Mouse (Mus musculus) forelimb bud, embryonic 11.5 days (tissue): ENCODE results near the gene Tgm3.
A peak's percentile ranks its signal among the peaks of the same experiment; 100 is the strongest.

Source experiments
- DNase-seq: peaks from one replicate; pipeline ENCODE4 v3.0.0-alpha.2; 2012; ENCODE audit warnings: low read depth, low spot score

Gene Tgm3

DNA sequence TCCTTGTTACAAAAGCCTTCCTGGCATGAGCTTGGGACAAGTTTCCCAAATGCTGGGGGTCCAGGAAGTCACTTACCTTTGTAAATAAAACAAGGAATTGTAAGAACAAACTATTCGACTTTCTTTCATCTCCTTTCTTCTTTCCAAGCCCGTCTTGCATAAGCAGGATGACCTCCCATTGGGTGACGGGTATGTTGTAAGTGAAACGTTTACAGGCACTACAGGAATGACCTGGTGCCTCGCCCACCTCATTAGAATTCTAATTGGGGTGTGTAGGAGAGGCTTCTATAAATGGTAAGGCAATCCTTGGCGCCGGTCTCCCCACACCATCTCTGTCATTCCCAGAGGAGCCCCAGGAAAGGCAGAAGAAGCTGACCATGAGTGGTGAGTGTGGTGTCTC lies at the start of gene Tgm3:
Gene Tgm3 (plus strand): TSS at position 324 of the 400 bp plus-strand sequence.
- no peak for DNase-seq

DNA sequence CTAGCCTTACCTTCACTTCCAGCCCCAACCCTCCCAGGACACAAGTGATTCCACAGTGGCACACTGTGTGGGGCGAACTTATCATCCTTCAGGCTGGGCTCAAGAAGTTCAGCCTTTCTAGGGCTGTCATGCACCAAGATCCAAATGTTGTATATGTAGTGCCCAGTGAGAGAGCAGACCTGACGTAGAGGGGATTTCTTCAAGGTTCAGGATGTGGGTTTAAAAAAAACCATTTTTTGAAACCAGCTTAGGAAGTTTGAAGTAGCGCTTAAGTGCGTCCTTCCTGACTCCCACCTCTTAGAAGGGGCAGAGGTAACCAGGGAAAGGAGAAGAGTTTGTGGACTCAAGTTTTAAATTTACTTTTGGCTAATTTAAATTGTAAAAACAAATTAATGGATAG lies 31.5 kb upstream of the Tgm3 start:
- no peak for DNase-seq

DNA sequence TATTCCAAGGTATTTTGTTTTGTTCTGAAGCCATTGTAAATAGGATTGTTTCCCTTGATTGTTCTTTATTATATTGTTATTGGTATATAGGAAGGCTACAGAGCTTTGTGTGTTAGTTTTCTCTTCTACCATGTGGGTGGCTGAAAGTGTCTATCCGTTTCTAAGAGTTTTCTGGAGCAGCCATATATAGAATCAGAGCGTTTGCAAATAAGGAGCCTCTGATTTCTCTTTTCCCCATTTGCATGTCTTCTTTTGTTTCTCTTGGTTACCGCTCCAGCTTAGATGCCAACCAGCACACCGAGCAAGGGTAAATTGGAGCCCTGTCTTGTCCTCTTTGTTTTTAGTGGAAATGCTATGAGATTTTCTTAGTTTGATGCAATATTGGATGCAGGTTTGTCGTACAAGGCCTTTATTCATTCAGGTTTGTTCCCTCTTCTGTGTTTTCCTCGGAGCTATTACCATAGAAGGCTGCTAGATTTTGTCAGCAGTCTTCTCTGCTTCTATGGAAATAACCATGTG lies 24.6 kb upstream of the Tgm3 start:
- no peak for DNase-seq

DNA sequence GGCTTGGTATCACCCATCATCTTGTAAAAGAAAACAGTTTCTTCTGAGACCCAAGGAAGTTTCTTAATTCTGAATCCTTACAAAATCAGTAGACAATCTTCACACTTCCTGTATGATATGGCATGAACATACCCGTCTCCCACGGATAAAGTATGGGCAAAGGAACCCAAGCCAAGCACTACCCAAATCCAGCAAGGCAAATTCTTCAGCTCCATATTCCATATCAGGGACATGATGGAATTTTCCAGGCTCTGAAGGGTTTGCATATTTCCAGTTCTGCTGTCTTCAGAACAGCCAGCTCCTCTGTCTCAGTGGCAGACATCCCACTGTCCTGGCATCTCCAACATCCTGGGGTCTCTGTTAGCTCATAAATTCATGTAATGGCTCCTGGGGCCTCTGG lies 22.5 kb upstream of the Tgm3 start:
- DNase-seq = no peak

DNA sequence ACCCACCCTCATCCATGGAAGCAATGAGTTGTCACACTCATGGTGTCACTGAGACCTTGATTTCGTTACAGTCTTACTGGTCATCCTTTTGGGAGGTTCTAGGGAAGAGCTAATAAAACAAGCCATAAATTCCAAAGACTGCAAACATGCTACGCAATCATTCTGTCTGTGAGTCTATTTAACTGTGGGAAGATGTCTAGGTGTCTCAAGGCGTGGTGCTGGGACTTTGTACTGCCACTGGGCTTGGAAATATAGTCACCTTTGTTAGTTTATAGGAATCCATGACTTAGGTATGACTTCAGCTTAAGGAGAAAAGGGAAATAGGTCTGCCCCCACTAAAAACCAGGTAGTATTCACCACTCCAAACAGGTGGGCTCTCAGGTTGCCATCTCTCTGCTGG lies 17.7 kb upstream of the Tgm3 start:
- no peak for DNase-seq

DNA sequence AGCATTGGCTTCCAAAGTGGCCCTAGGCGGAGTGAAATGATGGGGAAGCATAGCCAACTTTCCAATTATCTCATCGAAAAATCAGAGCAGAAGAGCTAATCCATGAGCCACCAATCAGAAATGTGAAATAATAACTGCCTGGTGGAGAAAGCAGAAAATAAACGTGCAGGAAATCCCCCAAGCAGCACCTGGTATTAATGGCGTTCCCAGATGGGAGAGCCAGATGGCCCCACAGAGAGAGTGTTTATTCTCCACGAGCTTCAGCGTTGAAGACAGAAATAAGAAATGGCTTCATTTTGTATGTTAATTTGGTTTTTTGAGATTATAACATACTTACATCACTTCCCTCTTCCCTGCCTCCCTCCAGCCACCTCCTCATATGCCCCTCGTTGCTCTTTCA lies 13.7 kb upstream of the Tgm3 start:
- peak; percentile 16 for DNase-seq

DNA sequence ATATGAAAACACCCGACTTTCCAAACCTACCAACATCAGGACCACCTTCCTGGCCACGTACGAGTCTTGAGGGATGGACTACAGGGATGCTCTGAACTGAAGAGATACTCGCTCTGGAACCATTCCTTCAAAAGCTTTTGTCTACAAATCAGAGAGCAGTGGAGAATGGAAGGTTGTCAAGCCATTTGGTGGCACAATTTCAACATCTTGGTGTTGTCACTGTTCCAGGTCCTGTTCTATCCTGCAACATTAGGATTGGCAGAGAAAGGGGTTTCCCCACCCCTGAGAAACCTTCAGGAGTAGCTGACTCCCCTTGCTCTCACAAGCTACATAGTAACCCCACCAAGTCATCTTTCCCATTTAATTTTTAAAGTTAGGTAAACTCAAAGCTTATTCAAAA lies 12.9 kb upstream of the Tgm3 start:
- no peak for DNase-seq

DNA sequence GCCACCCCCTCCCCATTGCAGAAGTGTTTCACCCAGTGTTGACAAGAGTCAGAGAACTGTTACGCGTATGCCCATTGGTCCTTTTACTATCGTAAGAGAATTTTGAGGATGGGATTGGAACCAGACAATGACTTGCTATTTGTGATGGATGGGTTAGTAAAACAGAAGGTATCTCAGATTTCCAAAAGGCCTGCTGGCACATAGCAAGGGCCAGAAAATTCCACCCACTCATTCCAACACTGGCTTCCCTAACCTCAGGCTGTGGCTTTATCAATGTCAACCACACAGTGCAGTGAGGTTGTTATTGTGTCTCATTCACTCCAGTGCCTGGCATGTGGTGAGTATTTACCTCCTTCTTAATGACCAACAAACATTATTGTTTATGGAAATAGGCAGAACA lies 11.5 kb upstream of the Tgm3 start:
- no peak for DNase-seq

DNA sequence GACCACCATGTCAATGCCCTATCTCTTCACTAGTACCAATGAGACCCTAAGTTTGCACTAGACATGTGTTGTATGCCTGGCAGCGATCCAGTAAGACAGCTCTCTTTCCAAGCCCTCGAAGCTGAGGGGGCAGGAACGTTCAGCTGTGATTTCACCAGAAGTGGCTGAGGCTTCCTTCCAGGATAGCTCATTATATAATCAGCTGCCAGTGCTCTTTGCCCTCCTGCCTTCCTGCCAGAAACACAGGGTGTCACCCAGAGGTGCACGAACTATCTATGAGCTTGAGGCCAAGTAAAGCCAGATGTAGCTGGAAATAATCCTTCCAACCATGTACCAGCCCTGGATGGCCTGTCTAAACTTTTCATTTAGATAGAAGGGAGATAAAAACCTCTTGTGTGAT lies 8.1 kb upstream of the Tgm3 start:
- DNase-seq = no peak

DNA sequence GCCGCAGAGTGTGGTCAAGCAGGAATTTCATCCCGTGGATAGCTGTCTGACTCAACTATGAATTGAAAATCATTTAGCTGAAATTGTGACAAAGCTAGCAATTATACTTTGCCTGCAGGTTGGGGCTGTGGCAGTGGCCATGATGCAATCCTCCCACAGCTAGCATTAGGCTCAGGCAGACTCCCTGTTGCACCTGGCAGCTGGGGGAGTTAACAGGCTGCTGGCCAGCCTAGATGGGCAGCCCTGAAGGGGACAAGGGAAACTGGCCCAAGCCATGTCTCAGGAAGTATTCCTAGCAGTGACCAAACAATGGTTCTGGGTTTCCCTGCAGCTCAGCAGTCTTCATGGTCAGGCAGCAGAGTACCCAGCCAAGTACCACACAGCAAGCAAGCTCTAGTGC lies 2.8 kb upstream of the Tgm3 start:
- no peak for DNase-seq

DNA sequence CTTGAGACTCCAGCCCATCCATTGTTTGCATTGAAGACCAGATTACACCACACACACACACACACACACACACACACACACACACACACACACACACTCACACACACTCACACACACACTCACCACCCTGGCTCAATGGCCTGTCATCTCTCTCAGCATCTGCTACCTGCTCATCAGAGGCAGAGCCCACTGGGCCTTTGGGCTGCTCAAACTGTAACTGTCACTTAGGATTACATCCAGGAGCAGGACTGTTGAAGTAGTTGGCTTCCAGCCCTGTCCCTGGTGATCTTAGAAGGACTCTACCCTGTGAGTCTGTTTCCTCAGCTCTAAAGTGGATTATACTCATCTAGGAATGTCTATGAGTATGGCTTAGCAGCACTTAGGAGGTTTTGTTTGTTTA lies 1.5 kb downstream of the Tgm3 start:
- no peak for DNase-seq

DNA sequence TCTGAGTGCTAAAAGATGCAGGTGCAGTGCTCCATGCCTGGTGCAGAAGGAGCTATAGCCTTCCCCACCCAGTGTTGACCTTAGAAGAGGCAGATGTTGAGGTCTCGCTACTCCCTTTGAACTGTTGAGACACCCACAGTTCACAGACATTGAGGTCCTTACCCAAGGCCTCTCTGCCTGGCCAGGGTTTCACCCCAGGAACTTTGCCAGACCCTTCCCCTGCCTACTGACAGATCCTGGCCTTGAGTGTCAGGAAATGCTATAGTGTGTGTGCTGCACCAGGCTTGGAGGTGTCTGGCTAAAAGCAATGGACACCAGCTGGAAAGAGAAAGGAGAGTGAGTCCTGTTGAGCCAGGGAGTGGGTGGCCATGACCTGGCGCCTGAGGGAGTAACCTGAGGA lies 3.0 kb downstream of the Tgm3 start:
- DNase-seq = no peak

DNA sequence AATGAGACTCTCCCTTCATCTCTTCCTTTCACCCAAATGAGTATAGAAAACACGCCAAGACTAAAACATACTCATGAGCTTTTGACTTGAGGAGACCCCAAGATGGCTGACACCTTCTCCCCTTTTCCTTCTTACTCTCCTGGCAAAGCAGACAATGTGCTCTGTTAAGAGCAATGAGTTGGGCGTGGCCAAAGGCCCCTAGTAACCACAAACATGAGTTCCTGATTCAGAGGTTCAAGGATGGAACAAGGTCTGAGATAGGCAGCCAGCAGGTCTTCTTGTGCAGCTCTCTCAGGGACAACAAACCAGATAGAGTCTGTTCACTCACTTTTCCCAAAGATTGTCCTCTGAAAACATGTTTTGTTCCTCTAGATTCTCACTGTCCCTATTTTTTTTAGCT lies 5.9 kb downstream of the Tgm3 start:
- DNase-seq = no peak

DNA sequence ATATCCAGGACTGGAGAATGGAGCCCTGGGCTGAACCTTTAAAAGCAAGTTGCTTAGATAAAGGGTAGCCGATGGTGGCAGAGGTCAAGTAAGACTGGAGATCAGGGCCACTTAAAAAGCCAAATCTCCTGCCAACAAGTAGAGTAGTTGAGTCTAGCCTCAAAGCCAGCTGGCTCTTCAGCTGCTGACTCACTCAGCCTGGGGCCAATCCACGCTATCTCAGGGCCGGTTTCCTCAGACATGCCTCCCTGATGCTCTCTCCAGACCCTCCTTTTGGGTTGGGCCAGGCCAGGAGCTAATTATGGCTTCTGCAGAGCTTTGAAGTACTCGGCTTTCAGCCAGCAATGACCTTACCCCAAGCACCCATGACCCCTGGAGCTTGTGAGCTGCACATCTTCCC lies 15.7 kb downstream of the Tgm3 start:
- DNase-seq = no peak

DNA sequence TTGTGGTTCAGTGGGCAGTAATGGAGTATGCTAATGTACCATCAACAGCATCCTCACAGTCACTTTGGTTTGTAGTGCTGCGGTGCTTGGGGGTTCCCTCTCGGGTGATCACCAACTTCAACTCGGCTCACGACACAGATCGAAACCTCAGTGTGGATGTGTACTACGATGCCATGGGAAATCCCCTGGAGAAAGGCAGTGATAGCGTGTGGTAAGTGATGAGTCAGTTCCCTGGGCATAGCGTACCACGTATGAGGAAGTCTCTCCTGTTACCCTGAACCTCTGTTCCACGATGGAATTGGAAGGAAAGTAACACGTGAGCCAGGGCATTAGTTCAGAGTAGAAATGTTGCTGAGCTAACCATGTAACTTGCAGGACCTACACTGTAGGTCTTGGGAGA lies 17.7 kb downstream of the Tgm3 start:
- no peak for DNase-seq

DNA sequence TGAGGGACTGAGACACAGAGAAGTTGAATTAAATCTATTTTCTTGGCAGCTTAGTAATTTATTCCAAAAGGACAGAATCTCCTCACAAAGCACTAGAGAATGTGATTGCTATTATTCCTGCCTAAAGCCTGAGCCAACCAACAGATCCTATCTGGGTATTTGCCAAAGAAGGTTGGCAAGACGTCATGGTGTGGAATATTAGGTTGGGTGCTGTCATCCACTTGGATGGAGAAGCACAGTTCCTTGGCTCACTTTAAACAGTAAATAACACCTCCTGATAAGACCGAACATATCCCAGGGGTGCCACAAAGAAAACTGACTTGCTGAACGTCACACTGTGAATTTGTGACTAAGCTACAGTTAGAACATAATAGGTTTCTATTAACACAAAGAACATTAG lies 20.5 kb downstream of the Tgm3 start:
- DNase-seq = no peak

DNA sequence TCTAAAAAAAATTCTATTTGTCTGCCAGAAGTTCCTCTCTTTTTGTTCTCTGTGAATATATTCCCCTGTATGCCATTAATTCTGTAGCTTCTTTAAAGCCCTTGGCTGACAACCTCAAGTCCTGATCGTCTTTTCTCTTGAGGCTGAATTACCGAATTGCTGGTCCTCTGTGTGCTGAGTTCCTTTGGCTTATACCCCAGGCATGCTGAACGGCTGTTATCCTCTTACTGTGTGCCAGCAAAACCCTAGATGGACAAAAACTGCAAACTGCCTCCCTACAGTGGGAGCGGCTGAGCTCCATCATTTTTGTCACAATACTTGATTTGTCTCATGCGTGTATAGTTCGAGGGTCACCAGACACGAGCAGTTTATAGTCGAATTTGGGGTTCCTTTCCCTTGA lies 24.7 kb downstream of the Tgm3 start:
- DNase-seq = no peak

DNA sequence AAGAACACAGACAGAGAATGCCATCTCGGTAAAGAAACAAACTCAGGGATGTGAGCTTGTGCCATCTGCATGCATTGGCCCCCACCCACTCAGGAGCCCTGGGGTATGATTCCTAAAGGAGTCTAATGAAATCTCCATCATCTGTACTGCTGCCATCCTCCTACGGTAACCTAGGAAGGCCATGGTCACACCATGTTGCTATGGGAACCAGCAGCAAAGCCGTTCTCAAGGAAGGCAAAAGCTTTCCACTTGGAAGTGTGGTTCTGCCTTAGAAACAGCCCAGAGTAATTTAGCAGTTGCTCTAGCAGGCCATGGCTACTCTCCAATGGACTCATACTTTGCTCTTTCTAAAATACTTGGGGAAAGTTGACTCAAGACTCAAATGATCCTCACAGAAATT lies 26.8 kb downstream of the Tgm3 start:
- no peak for DNase-seq

DNA sequence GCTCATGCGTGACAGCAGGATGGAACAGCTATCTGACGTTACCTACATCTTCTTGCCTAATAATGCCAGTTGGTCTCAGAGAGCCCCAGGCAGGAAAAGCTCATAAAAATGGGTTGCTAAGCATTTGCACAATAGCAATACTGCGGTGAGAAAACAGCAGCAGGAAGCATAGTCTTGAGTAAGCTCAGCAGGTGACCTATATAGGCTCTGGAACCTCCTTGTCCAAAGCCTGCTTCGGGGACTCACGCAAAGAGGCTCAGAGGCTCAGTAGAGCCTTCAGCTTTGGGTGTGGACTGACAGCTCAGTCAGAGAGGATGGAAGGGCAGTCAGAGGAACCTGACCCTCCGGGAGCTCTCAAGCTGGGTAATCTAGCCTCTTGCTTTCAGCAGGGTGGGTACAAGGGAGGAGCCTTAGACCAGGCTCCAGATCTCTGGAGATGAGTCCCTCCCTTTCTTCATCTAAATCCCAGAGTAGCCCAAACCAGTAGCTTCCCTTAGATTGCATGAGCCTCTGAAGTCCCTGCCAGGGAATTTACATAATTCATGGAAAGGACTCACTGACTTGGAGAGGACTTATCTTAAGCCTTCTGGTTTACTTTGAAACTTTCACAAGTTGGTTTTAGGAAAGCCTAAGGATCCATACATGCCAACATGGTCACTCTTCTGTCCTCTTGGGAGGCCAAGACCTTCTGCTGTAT lies 28.2 kb downstream of the Tgm3 start:
- DNase-seq = no peak

DNA sequence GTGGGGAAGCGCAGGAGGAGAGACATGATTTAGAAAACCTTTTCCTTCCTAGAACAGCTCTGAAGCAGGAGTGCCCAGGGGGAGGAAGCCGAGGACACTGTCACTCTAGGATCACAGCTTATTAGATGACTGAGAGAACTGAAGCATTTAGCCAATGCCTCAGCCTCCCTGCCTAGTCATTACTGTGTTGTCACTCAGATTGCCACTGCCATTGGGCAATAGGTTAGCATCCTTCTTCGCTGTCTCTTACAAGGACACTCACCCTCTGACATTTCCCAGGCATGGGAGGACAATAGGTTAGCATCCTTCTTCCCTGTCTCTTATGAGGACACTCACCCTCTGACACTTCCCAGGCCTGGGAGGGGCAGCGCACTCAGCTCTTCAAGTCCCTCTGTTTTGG lies 31.7 kb downstream of the Tgm3 start:
- no peak for DNase-seq

DNA sequence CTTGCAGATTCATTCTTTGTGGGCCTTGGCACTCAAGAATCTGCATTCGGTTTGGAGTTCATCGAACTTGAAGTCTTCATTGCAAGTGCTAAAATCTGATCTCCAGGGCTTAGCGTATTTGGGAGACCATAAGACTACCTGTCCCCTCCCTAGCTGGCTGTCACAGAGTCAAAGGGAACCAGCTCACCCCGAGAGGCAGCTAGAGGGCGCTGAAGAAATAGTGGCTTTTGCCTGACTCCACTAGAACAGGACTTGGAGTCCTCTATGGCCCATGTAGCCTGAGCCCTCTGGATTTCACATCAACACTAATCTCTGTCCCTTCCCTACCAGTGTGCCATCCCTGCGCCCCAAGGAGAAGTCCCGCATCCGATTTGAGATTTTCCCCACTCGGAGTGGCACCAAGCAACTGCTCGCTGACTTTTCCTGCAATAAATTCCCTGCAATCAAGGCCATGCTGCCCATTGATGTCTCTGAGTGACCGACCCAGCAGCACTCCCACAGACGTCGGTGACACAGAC lies 35.8 kb downstream of the Tgm3 start:
- no peak for DNase-seq

DNA sequence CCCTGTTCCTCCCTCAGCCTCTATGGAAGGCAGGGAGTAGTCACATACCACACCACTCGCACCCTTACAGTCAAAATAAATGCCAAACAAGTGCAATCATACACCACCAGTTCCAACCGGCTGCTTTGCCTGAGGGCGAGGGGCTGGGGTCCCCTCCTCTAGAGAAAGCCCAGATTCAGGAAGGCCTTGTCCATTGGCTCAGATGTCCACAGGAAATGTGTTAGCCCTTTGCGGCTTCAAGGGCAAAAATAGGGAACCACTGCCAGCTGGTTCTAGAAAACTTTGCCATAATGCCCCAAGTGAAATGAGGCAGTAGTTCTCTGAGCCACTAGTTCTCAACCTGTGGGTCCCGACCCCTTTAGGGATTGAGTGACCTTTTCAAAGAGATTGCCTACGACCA lies 36.6 kb downstream of the Tgm3 start:
- no peak for DNase-seq

DNA sequence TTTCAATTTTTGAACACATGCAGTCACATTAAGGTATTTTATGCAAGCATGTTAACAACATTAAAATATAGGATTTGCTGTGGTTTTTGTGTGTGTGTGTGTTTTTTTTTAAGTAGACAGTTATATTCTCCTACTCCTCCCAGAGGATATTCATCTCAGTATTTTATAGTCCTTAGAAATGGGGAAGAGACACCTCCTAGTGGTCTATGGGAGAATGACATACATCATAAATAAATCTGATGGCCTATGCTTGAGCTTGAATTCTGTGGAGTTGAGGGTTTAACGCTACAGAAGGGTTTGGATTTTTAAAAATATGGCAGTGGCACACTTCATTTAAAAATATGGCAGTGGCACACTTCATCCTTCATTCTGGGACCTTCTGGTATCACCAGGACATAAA lies 46.0 kb downstream of the Tgm3 start:
- DNase-seq = peak; percentile 44

DNA sequence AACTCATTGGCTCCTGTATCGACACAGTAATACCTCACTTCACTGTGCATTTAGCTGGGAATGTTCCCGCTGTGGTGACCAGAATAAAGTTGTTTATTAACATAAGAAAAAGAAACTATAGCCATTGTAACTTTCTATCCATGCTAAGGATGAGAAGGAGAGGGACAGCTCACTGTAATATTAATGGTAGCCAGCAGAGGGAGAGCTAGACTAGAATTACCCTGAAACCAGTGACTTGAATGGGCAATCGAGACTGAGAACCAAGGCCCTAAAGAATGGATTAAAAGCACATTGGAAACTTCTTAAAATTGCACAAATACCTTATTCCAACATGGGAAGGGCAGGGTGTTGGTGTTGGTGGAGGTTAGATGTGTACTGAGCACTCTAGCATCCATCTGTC lies 56.1 kb downstream of the Tgm3 start:
- DNase-seq = peak; percentile 37
